21 mouse cellular contexts compared by ENCODE assay signal in genomic region chr10:76027127-76028015, GRCm38 (mm10). TPM values are rescaled to one million over a fixed set of nuclear protein-coding genes. Genes with fewer than 3 reads are reported as not detected.
DNase-seq lines count a peak whose midpoint lies in the region; ATAC-seq and TF ChIP-seq lines count a peak whose summit lies in the region.
"Had no signal": no experiment of that assay in that cellular context is flagged by ENCODE, and none has a peak within 500 bp of the region (broad histone marks: within the 10 kb centered on the region; RNA-seq: fewer than 3 reads in every experiment).

No protein-coding gene starts in this region.

- no peaks in the 10 kb centered on the region for H3K36me3 ChIP-seq in intestine, embryonic 14.5 days (ENCODE audit: control insufficient read depth, insufficient read depth, low read length)
- no peaks in the 10 kb centered on the region for H3K36me3 ChIP-seq in intestine, embryonic 16.5 days (ENCODE audit: control insufficient read depth, insufficient read depth, low read length)
- H3K36me3 ChIP-seq in lung, embryonic 14.5 days (ENCODE audit: insufficient read depth), result no peaks in the 10 kb centered on the region
- H3K36me3 ChIP-seq: forebrain, embryonic 12.5 days; hindbrain, embryonic 10.5 days; midbrain, embryonic 12.5 days had no signal

- H3K9me3 ChIP-seq in intestine, embryonic 14.5 days (ENCODE audit: control insufficient read depth, low read length), result no peaks in the 10 kb centered on the region
- H3K9me3 ChIP-seq in intestine, embryonic 16.5 days (ENCODE audit: control insufficient read depth, low read length), result peaks cover 5% of the 10 kb centered on the region; the same call in 1 of the 2 replicates
- no peaks in the 10 kb centered on the region for H3K9me3 ChIP-seq in lung, embryonic 14.5 days (ENCODE audit: low read depth, low read length)

- peak overlapping the region; percentile 47 for H3K27ac ChIP-seq in intestine, embryonic 14.5 days (ENCODE audit: low read depth)
- H3K27ac ChIP-seq in intestine, embryonic 16.5 days (ENCODE audit: low read length), result no peak overlapping the region
- H3K27ac ChIP-seq in lung, embryonic 14.5 days (ENCODE audit: low read depth), result no peak overlapping the region; the same call in 1 of the 2 replicates
- H3K27ac ChIP-seq: forebrain, embryonic 12.5 days; hindbrain, embryonic 10.5 days; midbrain, embryonic 12.5 days; stomach, postnatal 0 days had no signal

- no peak overlapping the region for H3K9ac ChIP-seq in intestine, embryonic 14.5 days (ENCODE audit: low read length)
- no peak overlapping the region for H3K9ac ChIP-seq in intestine, embryonic 16.5 days (ENCODE audit: low read depth, low read length)
- H3K9ac ChIP-seq in lung, embryonic 14.5 days, result no peak overlapping the region
- H3K9ac ChIP-seq: forebrain, embryonic 12.5 days; midbrain, embryonic 12.5 days had no signal

- H3K4me3 ChIP-seq in intestine, embryonic 14.5 days (ENCODE audit: low read depth, low read length), result no peak overlapping the region
- no peak overlapping the region for H3K4me3 ChIP-seq in intestine, embryonic 16.5 days (ENCODE audit: low read length)
- no peak overlapping the region for H3K4me3 ChIP-seq in lung, embryonic 14.5 days (ENCODE audit: low read depth, low read length)
- H3K4me3 ChIP-seq: forebrain, embryonic 12.5 days; hindbrain, embryonic 10.5 days; midbrain, embryonic 12.5 days had no signal

- H3K4me1 ChIP-seq in intestine, embryonic 14.5 days (replicated peaks; ENCODE audit: control insufficient read depth, insufficient read depth, low read length), result peaks cover 2% of the 10 kb centered on the region; the same call in 1 of the 2 replicates
- H3K4me1 ChIP-seq in intestine, embryonic 16.5 days (ENCODE audit: control insufficient read depth, insufficient read depth, low read length), result no peaks in the 10 kb centered on the region; the same call in 1 of the 2 replicates
- 0 out of 2 replicates have a peak, but pooled peaks cover 4% of the 10 kb centered on the region for H3K4me1 ChIP-seq in lung, embryonic 14.5 days (ENCODE audit: insufficient read depth)
- H3K4me1 ChIP-seq: forebrain, embryonic 12.5 days; midbrain, embryonic 12.5 days had no signal

- WGBS in intestine, embryonic 14.5 days, result 54% methylated on average over 12 of the region's 12 CpGs
- 58% methylated on average over 12 of the region's 12 CpGs for WGBS in intestine, embryonic 16.5 days
- 49% methylated on average over 12 of the region's 12 CpGs for WGBS in lung, embryonic 14.5 days

- H3K27me3 ChIP-seq in intestine, embryonic 14.5 days (replicated peaks; ENCODE audit: control insufficient read depth, insufficient read depth, low read length), result no peaks in the 10 kb centered on the region
- H3K27me3 ChIP-seq in intestine, embryonic 16.5 days (replicated peaks; ENCODE audit: control insufficient read depth, insufficient read depth, low read length), result no peaks in the 10 kb centered on the region
- no peaks in the 10 kb centered on the region for H3K27me3 ChIP-seq in lung, embryonic 14.5 days (ENCODE audit: insufficient read depth, low read length)
- H3K27me3 ChIP-seq: forebrain, embryonic 12.5 days; midbrain, embryonic 12.5 days had no signal

- DNase-seq in frontal cortex, postnatal 10 days (ENCODE audit: low spot score in 2 of 2), result no peak
- no peak for DNase-seq in intestine, embryonic 14.5 days (ENCODE audit: low spot score)
- peak; percentile 29 for DNase-seq in lung, embryonic 14.5 days
- DNase-seq in lung, adult 18-20 months, result no peak
- peak; percentile 73 for DNase-seq in ZHBTc4 (ENCODE audit: low read depth, low spot score)
- DNase-seq in cerebellum, postnatal 25 days, result no peak
- DNase-seq: adrenal gland, adult 2 months; cerebellum, adult 8-10 months; gastrocnemius, postnatal 25 days; kidney, adult 8-10 months; left cerebral cortex, postnatal 4 days; lung, adult 2 months; retina, postnatal 1 day; thymus, postnatal 14 days had no signal

- no peak overlapping the region for H3K4me2 ChIP-seq in intestine, embryonic 14.5 days (ENCODE audit: low read length)
- H3K4me2 ChIP-seq in intestine, embryonic 16.5 days (ENCODE audit: low read depth, low read length), result no peak overlapping the region
- H3K4me2 ChIP-seq in lung, embryonic 14.5 days, result no peak overlapping the region
- H3K4me2 ChIP-seq: forebrain, embryonic 12.5 days; heart, embryonic 11.5 days; midbrain, embryonic 12.5 days had no signal

- TF ChIP-seq CTCF in lung, embryonic 14.5 days (IDR thresholded peaks at IDR 0.05; ENCODE audit: low read depth), result no peak

- ATAC-seq in frontal cortex, adult (ENCODE audit: low TSS enrichment), result peak; percentile 23; the same call in 1 of the 2 replicates
- ATAC-seq in intestine, embryonic 14.5 days (replicated peaks; ENCODE audit: low FRiP score, low TSS enrichment, low read depth), result no peak
- ATAC-seq in intestine, embryonic 16.5 days, result no peak
- no peak for ATAC-seq in lung, embryonic 14.5 days (ENCODE audit: insufficient read depth)

RNA-seq across cellular contexts. Expression of gene Zfp280b, which starts 5.1 kb away (rescaled TPM):
- 25.2 and 26.7 TPM in 2 replicates for polyA plus RNA-seq in intestine, embryonic 14.5 days (2014; fragmentation: Nextera tagmentation; extraction: Ambion mirVana)
- polyA plus RNA-seq in intestine, embryonic 16.5 days (2015; fragmentation: Nextera tagmentation; extraction: Ambion mirVana), result 16.4 and 16.6 TPM in 2 replicates
- polyA plus RNA-seq in lung, embryonic 14.5 days (2014; fragmentation: Nextera tagmentation; extraction: Ambion mirVana), result 24.9 and 26.2 TPM in 2 replicates

Comparison
In these comparisons a context has a peak if more than half of its experiments do, and no peak if none do; other contexts are left out.
1. DNase-seq: peak in lung, embryonic 14.5 days (single experiment) and ZHBTc4 (single experiment); none in frontal cortex, postnatal 10 days (0 of 2), intestine, embryonic 14.5 days (single experiment), lung, adult 18-20 months (0 of 2) and cerebellum, postnatal 25 days (0 of 2).